Mouse (Mus musculus) frontal cortex, adult (tissue): Measurements from ENCODE around the gene Nxph4.

ENCODE experiments used
- ATAC-seq: cut with Nextera tagmentation; 2 replicates; pipeline ENCODE4 v1.9.2; 2017; ENCODE audit warnings: mild to moderate bottlenecking, moderate library complexity, mixed read lengths; ENCODE audit not compliant: low TSS enrichment

The Nxph4 gene

DNA sequence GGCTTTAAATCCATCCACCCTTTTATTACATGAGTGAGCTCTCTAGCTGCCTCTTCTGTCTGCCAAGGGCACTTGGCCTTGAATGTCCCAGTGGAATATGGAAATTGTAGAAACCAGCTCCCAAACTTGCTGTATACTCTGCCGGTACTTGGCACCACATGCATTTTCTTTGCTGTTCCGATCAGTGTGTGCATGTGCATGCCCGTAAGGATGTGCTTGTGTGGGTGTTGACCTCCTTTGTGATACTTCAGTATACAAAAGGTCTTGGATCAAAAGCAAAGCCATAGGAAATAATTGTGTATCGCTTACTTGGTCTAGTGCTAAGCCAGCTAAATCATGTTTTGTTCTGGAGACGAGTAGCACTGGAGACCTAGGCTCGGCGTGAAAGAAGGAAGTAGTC is 45.5 kb downstream of the Nxph4 start:
- ATAC-seq = no peak

DNA sequence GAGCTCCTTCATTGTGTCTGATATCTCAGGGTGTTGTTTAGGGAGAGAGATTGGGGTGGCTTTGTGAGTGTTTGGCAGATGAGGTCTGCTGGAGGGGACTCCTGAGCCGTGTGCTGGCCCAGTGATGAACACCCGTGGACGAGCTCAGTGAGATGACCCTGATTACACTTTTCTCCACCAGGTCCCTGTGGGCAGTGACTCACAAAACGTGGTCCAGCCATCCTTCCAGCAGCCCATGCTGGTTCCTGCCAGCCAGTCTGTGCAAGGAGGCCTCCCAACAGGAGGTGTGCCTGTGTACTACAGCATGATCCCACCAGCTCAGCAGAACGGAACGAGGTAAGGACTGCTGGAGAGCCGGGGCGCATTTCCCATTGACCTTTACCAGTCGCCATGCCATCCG is 49.1 kb downstream of the Nxph4 start:
- ATAC-seq = no peak

GRCm38 (mm10) chr10:127480833-127481813 is 53.2 kb downstream of the Nxph4 start:
- ATAC-seq = peak; percentile 85

DNA sequence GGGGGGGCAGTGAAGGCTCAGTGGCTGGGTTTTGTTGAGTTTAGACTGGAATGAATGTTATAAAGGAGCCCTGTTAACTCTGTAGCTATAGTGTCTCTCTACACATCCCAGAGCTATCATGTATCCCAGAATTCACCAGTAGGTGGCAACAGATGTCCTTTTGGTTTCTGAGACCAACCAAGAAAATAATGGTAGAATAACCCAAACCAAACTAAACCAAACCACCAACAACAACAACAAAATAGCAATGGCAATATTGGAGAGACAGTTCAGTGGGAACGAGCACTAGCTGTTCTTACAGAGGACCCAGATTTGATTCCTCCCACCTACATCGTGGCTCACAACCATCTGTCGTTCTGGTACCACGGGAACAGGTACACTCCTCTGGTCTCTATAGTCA is 55.2 kb downstream of the Nxph4 start:
- ATAC-seq = peak; percentile 38; the same call in 1 of the 2 replicates

- ATAC-seq = no peak
Observed at GRCm38 (mm10) chr10:127477301-127477700, 57.1 kb downstream of the Nxph4 start.

GRCm38 (mm10) chr10:127476541-127476940 is 57.8 kb downstream of the Nxph4 start:
- ATAC-seq = no peak
